In the genomic region with DNA sequence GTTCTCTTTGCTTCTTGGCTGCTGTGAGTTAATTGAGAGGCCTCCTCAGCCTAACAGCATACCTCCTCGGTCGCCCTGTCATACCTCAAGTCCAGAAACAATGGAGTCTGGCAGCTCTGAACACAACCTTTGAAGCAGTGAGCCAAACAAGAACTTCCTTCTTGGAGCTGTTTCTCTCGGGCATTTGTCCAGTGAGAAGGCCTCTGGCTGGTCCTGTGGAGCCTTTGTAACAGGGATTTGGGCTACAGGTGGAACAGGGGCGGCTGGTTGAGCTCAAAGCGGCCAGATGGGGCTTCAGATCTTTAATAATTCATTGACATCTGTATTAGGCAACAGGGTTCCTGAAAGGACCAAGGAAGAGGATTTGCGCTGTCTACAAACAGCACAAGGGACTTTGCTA, we compare ENCODE assay signal across 22 mouse cellular contexts.
"Had no signal": no experiment of that assay in that cellular context is flagged by ENCODE, and none has a peak within 500 bp of the region (broad histone marks: within the 10 kb centered on the region; RNA-seq: fewer than 3 reads in every experiment).

No protein-coding gene starts in this region.

- H3K9ac ChIP-seq: limb, embryonic 12.5 days; limb, embryonic 15.5 days; liver, embryonic 14.5 days; liver, postnatal 0 days; lung, embryonic 14.5 days; neural tube, embryonic 12.5 days; stomach, embryonic 15.5 days had no signal

- ATAC-seq: intestine, postnatal 0 days; liver, postnatal 0 days; lung, postnatal 0 days had no signal

- H3K27ac ChIP-seq: limb, embryonic 12.5 days; limb, embryonic 15.5 days; liver, embryonic 14.5 days; neural tube, embryonic 12.5 days; stomach, embryonic 15.5 days had no signal

- H3K9me3 ChIP-seq: limb, embryonic 15.5 days; neural tube, embryonic 12.5 days; stomach, embryonic 15.5 days had no signal

- DNase-seq: kidney, adult 9 months; kidney, postnatal 14 days; kidney, postnatal 4 days; layer of hippocampus, adult 9-11 months; layer of hippocampus, postnatal 36 days; left cerebral cortex, postnatal 4 days; liver, postnatal 0 days; lung, embryonic 14.5 days; midbrain, embryonic 14.5 days; right cerebral cortex, postnatal 25 days; spleen, adult 18-20 months; thymus, postnatal 25 days had no signal

- H3K4me3 ChIP-seq: left cerebral cortex, adult 2 months; limb, embryonic 12.5 days; limb, embryonic 15.5 days; neural tube, embryonic 12.5 days; stomach, embryonic 15.5 days had no signal

- H3K4me2 ChIP-seq: limb, embryonic 12.5 days; limb, embryonic 15.5 days; liver, embryonic 11.5 days; lung, embryonic 14.5 days; midbrain, embryonic 11.5 days; neural tube, embryonic 12.5 days; stomach, embryonic 15.5 days had no signal

- H3K27me3 ChIP-seq: limb, embryonic 12.5 days; limb, embryonic 15.5 days; neural tube, embryonic 12.5 days; stomach, embryonic 15.5 days had no signal

- H3K4me1 ChIP-seq: limb, embryonic 12.5 days; limb, embryonic 15.5 days; stomach, embryonic 15.5 days had no signal
